Mouse (Mus musculus) right cerebral cortex, postnatal 4 days (tissue): Measurements from ENCODE around the gene Gmds.

Experiments used
- DNase-seq: peaks from one replicate; pipeline ENCODE4 v3.0.0-alpha.2; 2022

Gene Gmds

GRCm38 (mm10) chr13:31808804-31809420 is 529.6 kb downstream of the Gmds start:
- DNase-seq: no peak

GRCm38 (mm10) chr13:31808116-31808803 is 530.3 kb downstream of the Gmds start:
- peak; percentile 23 for DNase-seq

GRCm38 (mm10) chr13:31807736-31808115 is 530.8 kb downstream of the Gmds start:
- DNase-seq: no peak

- DNase-seq: peak; percentile 28
These were observed 531.4 kb downstream of the Gmds start for GRCm38 (mm10) chr13:31806890-31807735.

- peak; percentile 36 for DNase-seq
These were observed 532.1 kb downstream of the Gmds start, which contains the start of gene Foxc1 for GRCm38 (mm10) chr13:31806428-31806832. TSS of gene Foxc1 (plus strand) at chr13:31806633.

GRCm38 (mm10) chr13:31805831-31806427 is 532.6 kb downstream of the Gmds start:
- DNase-seq: no peak

GRCm38 (mm10) chr13:31804571-31804970 is 534.0 kb downstream of the Gmds start:
- no peak for DNase-seq

GRCm38 (mm10) chr13:31803166-31804093 is 535.1 kb downstream of the Gmds start:
- no peak for DNase-seq

GRCm38 (mm10) chr13:31802447-31802846 is 536.1 kb downstream of the Gmds start:
- DNase-seq: no peak

- DNase-seq: no peak
These were observed 536.7 kb downstream of the Gmds start for GRCm38 (mm10) chr13:31801703-31802305.

- DNase-seq: peak; percentile 94
These were observed 537.7 kb downstream of the Gmds start for GRCm38 (mm10) chr13:31800581-31801576.

GRCm38 (mm10) chr13:31798075-31798474 is 540.5 kb downstream of the Gmds start:
- DNase-seq: no peak

- DNase-seq: no peak
These were observed 541.2 kb downstream of the Gmds start for GRCm38 (mm10) chr13:31797346-31797745.

- no peak for DNase-seq
These were observed 545.4 kb downstream of the Gmds start for GRCm38 (mm10) chr13:31793163-31793562.

- peak; percentile 71 for DNase-seq
These were observed 545.9 kb downstream of the Gmds start for GRCm38 (mm10) chr13:31792480-31793132.

GRCm38 (mm10) chr13:31784757-31785156 is 553.8 kb downstream of the Gmds start:
- DNase-seq: no peak

GRCm38 (mm10) chr13:31782063-31782462 is 556.5 kb downstream of the Gmds start:
- no peak for DNase-seq

GRCm38 (mm10) chr13:31780299-31780698 is 558.2 kb downstream of the Gmds start:
- DNase-seq: no peak

- no peak for DNase-seq
These were observed 559.1 kb downstream of the Gmds start for GRCm38 (mm10) chr13:31779281-31779981.
